Mouse (Mus musculus): ENCODE data around the gene Lefty2. TPM values are rescaled to one million over a fixed set of nuclear protein-coding genes. Genes with fewer than 3 reads are reported as not detected.

The Lefty2 gene
- 0.26 and 0.63 TPM in 2 replicates for polyA plus RNA-seq (2015; fragmentation: Nextera tagmentation; extraction: Ambion mirVana)

DNA sequence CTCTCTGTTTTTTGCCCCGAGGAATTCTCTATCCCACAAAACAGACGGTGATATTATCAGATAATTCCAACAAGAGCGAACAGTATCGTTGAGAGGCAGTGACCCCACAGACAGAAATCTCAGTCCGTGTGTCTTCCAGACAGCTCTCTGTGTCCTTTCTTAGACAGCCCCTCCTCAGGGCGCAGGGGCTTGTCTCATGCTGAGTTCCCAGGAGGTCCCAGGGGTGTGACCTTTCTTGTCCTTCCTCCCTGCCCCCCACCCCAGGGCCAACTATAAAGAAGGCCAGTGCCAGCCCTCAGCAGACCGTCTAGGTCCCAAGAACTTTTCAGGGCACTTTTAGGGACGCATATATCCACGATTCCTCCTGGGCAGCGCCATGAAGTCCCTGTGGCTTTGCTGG, at the start of gene Lefty2:
Lefty2 (plus strand) TSS at position 301 of the 400 bp plus-strand sequence.
- Histone ChIP-seq H3K4me3 (no peak within 1 kb of the TSS), H3K4me1 (replicated peaks) (peaks cover 20% of the 10 kb centered on the region), H3K27ac (no peak within 1 kb of the TSS), H3K27me3 (peaks cover 43% of the 10 kb centered on the region), H3K36me3 (no peaks in the 10 kb centered on the region), H3K4me2 (peak within 1 kb of the TSS; percentile 46), H3K9me3 (no peaks in the 10 kb centered on the region), H3K9ac (no peak within 1 kb of the TSS)
- WGBS, result 61% methylated on average over 10 of the region's 10 CpGs
- ATAC-seq (ENCODE audit: low FRiP score), result no peak

DNA sequence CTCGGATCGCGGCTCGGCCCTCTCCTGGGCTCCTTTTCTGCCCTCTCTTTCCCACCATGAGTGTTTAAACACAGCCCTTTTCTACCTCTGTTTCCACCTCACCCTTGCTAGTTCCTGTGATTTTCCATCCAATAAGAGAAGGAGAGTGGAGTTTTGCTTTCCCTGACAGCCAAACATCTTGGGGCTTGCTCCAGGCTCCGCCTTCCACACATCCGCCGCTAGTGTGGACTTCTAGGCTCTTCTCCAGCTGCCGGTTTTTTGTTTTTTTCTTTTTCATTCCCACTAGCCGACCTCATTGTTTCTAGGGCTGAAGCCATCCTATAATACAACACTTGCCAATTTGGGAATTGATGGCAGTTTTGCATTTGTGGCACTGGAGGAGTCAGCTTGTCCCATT, 44.8 kb upstream of the Lefty2 start:
- H3K36me3 ChIP-seq, result no peaks in the 10 kb centered on the region
- H3K4me1 ChIP-seq (replicated peaks), result peaks cover 44% of the 10 kb centered on the region
- H3K4me3 ChIP-seq, result peak overlapping the region; percentile 35
- peak overlapping the region; percentile 62 for H3K4me2 ChIP-seq
- H3K9me3 ChIP-seq, result no peaks in the 10 kb centered on the region
- H3K27ac ChIP-seq, result peak overlapping the region; percentile 100
- peak overlapping the region; percentile 73 for H3K9ac ChIP-seq
- peak; percentile 56 for ATAC-seq (ENCODE audit: low FRiP score)
- H3K27me3 ChIP-seq, result no peaks in the 10 kb centered on the region
- WGBS, result 5% methylated on average over 9 of the region's 9 CpGs

DNA sequence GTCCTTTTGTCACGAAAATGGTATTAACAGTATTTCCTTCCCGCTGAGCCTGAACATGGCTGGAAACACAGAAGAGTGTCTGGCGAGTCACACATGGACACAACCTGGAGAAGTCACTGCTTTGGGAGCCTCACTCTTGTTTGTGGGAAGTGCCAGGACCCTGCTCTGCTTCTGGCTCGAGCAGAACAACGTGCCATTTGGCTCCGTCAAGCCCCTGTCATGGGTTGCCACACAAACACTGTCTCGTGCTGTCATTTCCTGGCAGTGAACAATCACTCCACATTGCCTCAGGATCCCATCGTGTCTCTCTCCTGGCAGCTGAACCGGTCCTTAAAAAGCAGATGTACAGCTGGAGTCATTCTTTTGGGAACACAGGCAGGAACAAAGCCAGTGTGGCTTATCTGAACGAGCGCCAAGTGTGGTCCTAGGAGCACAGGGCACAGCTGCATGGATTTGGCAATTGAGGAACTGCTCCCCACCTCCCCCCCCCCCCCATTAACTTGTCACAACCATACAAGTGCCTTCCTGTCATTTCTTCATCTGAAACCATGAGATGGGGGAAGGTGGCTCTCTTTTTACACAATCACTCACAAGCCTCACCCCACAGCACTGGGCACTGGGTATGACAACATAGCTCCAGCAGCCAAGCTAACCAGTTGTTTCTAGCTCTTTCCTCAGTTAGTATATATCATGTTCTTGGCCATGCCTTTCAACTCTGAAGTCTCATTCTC, 44.2 kb upstream of the Lefty2 start:
- no peaks in the 10 kb centered on the region for H3K27me3 ChIP-seq
- H3K27ac ChIP-seq, result peak overlapping the region; percentile 100
- 5% methylated on average over 11 of the region's 11 CpGs for WGBS
- H3K9me3 ChIP-seq, result no peaks in the 10 kb centered on the region
- peak; percentile 47 for ATAC-seq (ENCODE audit: low FRiP score)
- H3K4me2 ChIP-seq, result peak overlapping the region; percentile 62
- H3K4me3 ChIP-seq, result peak overlapping the region; percentile 35
- H3K4me1 ChIP-seq (replicated peaks), result peaks cover 47% of the 10 kb centered on the region
- peaks cover 2% of the 10 kb centered on the region; the same call in 1 of the 2 replicates for H3K36me3 ChIP-seq
- peak overlapping the region; percentile 73 for H3K9ac ChIP-seq

DNA sequence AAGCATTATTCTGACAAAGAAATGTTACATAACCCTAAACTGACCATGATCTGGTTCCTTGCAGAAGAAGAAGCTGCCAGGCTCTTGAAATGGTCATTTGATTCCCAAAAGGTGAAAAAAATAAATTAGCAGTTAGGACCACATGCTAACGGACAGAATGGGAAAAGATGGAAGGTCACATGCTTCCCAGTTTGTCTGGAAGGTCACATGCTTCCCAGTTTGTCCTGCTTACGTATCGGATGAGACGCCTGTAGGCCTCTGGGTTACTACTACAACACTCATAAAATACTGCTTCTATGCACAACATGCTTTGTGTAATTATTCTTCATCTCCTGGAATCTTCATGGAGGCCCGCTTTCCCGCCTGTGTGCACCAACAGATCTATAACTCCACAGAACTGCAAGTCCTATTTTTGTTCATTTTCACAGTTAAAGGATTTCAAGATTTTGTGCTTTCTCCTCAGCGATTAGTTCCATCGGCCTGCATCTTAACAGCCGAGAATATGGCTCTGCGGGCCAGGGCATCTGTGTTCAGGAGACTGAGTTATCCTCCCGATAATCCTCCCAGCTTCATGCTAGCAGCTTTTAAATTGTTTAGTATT, 43.1 kb upstream of the Lefty2 start:
- Histone ChIP-seq H3K9ac (peak overlapping the region; percentile 86), H3K36me3 (peaks cover 4% of the 10 kb centered on the region; the same call in 1 of the 2 replicates), H3K4me2 (peak overlapping the region; percentile 77), H3K9me3 (no peaks in the 10 kb centered on the region), H3K27me3 (no peaks in the 10 kb centered on the region), H3K4me1 (replicated peaks) (peaks cover 47% of the 10 kb centered on the region), H3K27ac (peak overlapping the region; percentile 100), H3K4me3 (peak overlapping the region; percentile 77)
- 34% methylated on average over 11 of the region's 11 CpGs for whole genome bisulfite sequencing
- ATAC-seq (ENCODE audit: low FRiP score), result no peak

DNA sequence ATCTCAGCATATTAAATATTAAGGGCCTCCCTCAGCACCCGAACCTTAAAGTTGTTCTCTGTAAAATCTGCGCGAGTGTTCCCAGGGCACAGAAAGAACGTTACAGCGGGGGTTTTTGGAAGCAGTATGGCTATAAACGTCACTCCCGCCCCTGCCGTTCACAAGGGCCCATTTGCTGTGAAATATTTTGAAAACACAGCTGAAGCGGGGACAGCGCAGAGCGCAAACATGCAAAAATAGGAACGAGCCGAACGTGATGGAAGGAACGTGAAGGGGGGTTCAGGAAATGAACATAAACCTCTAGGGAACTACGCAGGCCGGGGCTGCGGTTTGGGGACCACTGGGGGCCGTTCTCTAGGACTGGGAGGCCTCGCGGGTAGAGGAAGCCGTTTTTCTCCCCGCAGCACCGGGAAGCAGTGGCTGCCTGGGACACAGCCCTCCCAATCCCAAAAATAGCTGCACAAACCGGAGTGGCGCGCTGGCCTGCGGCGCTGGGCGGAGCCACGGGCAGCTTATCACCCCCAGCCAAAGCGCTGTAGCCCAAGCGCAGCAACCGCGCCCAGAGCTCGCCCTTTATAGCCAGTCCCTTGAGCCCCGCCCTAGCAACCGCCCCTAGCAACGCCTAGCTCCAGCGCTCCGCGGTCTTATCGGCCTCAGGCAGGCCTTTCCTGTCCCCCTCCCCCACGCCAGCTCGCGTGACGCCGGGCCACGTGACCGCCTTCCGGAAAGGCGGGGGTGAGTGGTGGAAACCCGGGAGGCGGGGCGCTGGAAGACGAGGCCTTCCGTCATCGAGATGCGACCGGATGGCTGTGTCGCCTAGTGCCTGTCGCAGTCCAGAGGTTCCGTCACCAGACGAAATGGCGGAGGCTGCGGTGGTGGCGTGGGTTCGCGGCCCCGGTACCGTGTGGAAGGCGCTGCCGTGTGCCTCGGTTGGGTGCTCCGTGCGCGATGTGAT, 42.3 kb upstream of the Lefty2 start, which contains the start of gene Sde2:
Sde2 (plus strand) TSS at position 812 of the 955 bp plus-strand sequence.
- peaks cover 47% of the 10 kb centered on the region for H3K4me1 ChIP-seq (replicated peaks)
- H3K4me2 ChIP-seq, result peak within 1 kb of the TSS; percentile 77
- H3K9me3 ChIP-seq, result no peaks in the 10 kb centered on the region
- H3K27me3 ChIP-seq, result no peaks in the 10 kb centered on the region
- peak within 1 kb of the TSS; percentile 77 for H3K4me3 ChIP-seq
- H3K36me3 ChIP-seq, result peaks cover 10% of the 10 kb centered on the region
- peak within 1 kb of the TSS; percentile 87 for H3K9ac ChIP-seq
- peak; percentile 96 for ATAC-seq (ENCODE audit: low FRiP score)
- WGBS, result under 1% methylated on average over 77 of the region's 77 CpGs
- H3K27ac ChIP-seq, result peak within 1 kb of the TSS; percentile 100

DNA sequence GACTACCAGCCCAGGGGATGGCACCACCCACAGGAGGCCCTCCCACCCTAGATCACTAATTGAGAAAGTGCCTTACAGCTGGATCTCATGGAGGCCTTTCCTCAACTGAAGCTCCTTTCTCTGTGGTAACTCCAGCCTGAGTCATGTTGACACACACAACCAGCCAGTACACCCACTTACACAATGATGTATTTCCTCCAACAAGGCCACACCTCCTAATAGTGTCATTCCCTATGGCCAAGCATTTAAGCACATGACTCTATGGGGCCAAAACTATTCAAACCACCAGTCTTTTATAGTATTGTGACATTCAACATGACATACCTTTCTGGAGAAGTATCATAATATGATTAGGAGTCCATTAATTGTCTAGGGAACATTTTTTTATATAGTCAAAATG, 34.1 kb upstream of the Lefty2 start:
- Histone ChIP-seq H3K9me3 (no peaks in the 10 kb centered on the region), H3K27ac (no peak overlapping the region), H3K36me3 (peaks cover 84% of the 10 kb centered on the region), H3K4me1 (replicated peaks) (no peaks in the 10 kb centered on the region), H3K4me3 (no peak overlapping the region), H3K9ac (no peak overlapping the region), H3K27me3 (no peaks in the 10 kb centered on the region), H3K4me2 (no peak overlapping the region)
- ATAC-seq (ENCODE audit: low FRiP score), result no peak

DNA sequence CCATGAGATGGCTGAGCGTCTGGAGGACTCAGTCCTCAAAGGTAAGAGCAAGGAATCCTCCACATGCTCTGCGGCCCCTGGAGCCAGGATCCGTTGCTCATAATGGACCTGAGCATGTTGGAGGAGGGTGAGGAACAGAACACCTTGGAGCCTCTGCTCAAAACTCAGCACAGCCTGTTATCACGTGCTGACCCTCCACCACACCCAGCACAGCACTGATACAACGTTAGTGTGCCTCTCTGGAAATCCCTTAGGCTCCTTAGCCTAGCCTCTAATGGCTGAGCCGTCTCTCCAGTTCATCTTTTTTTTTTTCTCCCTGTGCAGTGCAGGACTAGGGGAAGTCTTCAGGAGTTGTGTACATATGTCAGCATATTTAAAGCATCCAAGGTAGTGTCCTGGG, 32.9 kb upstream of the Lefty2 start:
- Histone ChIP-seq H3K9me3 (no peaks in the 10 kb centered on the region), H3K9ac (no peak overlapping the region), H3K4me1 (replicated peaks) (no peaks in the 10 kb centered on the region), H3K36me3 (peaks cover 85% of the 10 kb centered on the region), H3K27ac (no peak overlapping the region), H3K4me2 (no peak overlapping the region), H3K4me3 (no peak overlapping the region), H3K27me3 (no peaks in the 10 kb centered on the region)
- no peak for ATAC-seq (ENCODE audit: low FRiP score)
- 90% methylated on average over 6 of the region's 6 CpGs for WGBS

DNA sequence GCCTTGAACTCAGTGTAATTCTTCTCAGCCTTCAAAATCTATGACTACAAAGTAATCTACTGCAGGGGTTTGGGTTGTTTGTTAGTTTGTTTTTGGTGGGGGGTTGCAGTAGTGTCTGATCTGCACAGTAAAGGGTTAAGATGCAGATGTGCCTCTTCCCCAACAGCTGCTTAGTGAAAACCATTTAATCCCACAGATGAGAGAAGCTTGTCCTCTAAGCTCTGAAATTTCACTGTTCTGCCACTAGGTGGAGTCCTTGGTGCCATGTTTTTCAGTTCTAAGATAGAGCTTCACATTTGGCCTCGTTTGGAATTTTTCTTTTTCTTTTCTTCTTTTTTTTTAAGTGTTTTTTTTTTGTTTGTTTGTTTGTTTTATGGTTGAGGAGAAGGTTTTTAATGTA, 29.3 kb upstream of the Lefty2 start:
- Histone ChIP-seq H3K36me3 (peaks cover 85% of the 10 kb centered on the region), H3K27me3 (no peaks in the 10 kb centered on the region), H3K9ac (no peak overlapping the region), H3K4me1 (replicated peaks) (no peaks in the 10 kb centered on the region), H3K27ac (no peak overlapping the region), H3K4me2 (no peak overlapping the region), H3K4me3 (no peak overlapping the region), H3K9me3 (no peaks in the 10 kb centered on the region)
- 28% methylated on average over 1 of the region's 1 CpGs for WGBS
- ATAC-seq (ENCODE audit: low FRiP score), result no peak

DNA sequence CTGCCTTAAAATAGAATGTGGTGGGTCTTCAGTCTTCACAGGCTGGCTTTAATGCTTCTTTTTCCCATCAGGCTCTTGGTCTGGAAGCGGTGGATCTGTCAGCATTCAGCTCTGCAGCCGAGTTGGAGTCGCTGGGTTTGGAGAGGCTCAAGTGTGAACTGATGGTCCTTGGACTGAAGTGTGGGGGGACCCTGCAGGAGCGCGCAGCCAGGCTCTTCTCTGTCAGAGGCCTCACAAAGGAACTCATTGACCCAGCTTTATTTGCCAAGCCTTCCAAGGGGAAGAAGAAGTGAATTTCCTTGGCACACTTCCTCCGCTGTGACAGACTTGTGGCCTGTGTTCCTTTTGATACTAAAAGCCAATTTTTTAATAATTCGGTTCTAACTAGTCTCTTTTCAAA, 26.9 kb upstream of the Lefty2 start:
- peaks cover 65% of the 10 kb centered on the region for H3K36me3 ChIP-seq

DNA sequence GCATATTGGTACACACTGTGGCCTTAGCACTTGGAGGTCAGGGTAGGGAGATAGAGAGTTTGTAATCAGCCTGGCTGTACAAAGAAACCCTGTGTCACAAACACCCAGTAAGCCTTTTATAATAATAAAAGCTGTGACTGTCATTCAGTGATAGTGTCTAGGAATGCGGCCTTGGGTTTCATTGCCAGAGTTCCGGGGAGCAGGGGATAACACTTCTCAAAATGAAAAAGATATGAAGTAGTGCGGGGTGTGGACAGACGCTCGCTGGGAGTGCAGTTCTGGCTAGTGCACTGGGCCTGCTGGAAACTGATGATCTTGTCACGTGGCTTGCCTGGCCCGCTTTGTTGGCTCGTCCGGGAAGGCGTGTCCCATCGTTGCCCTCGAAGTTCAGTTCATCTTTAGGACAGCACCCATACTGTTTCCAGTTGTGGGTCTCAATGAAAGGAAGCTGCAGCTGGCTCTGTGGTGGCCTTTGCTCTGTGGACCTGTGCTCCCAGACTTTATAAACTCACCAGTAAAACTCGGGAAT, 22.7 kb upstream of the Lefty2 start:
- H3K9me3 ChIP-seq, result no peaks in the 10 kb centered on the region

More for the DNA sequence above, 26.9 kb upstream of the Lefty2 start:
- WGBS, result 89% methylated on average over 7 of the region's 7 CpGs
- ATAC-seq (ENCODE audit: low FRiP score), result no peak
- Histone ChIP-seq H3K27me3 (no peaks in the 10 kb centered on the region), H3K27ac (no peak overlapping the region), H3K4me3 (no peak overlapping the region), H3K4me2 (no peak overlapping the region), H3K9me3 (no peaks in the 10 kb centered on the region), H3K9ac (no peak overlapping the region), H3K4me1 (replicated peaks) (no peaks in the 10 kb centered on the region)

DNA sequence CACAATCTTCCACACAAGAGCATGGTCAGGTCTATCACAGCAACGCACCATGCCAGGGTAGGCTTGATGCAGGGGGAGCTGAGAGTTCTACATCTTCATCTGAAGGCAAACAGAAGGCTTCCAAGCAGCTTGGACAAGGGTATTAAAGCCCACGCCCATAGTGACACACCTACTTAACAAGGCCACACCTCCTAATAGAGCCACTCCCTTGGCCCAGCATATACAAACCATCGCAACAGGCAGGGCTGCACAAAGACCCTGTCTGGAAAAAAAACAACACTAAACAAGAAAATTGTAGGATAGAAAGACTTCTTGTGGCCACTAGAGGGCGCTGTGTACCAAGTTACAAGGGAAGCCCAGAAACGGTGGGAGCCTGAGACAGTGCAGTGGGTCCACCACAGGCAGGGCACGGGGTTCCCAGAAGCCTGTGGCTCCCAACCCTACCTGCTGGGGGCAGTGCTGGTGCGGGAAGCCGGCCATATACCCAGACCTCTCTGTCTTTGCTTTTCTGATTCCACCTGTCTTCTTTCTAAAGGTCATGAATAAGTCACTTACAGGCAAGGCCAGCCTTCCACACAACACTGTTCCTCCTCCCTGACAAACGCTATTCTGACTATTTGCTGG, 18.9 kb upstream of the Lefty2 start:
- Histone ChIP-seq H3K27me3 (no peaks in the 10 kb centered on the region), H3K9me3 (no peaks in the 10 kb centered on the region), H3K9ac (no peak overlapping the region), H3K27ac (no peak overlapping the region), H3K4me3 (no peak overlapping the region), H3K36me3 (no peaks in the 10 kb centered on the region; the same call in 1 of the 2 replicates), H3K4me1 (replicated peaks) (no peaks in the 10 kb centered on the region), H3K4me2 (no peak overlapping the region)
- ATAC-seq (ENCODE audit: low FRiP score), result no peak
- 19% methylated on average over 9 of the region's 9 CpGs for WGBS

More for the DNA sequence above, 22.7 kb upstream of the Lefty2 start:
- Histone ChIP-seq H3K4me1 (replicated peaks) (no peaks in the 10 kb centered on the region), H3K27me3 (no peaks in the 10 kb centered on the region), H3K4me2 (no peak overlapping the region), H3K36me3 (peaks cover 35% of the 10 kb centered on the region), H3K27ac (no peak overlapping the region), H3K4me3 (no peak overlapping the region), H3K9ac (no peak overlapping the region)
- no peak for ATAC-seq (ENCODE audit: low FRiP score)
- WGBS, result 78% methylated on average over 13 of the region's 13 CpGs
